Mouse (Mus musculus): ENCODE data around the gene Gm2310. TPM values are rescaled to one million over a fixed set of nuclear protein-coding genes. Genes with fewer than 3 reads are reported as not detected.

The Gm2310 gene
- polyA plus RNA-seq, 1 experiment from 2014 or later = not detected

- Histone ChIP-seq H3K9ac (no peak overlapping the region), H3K4me2 (replicated peaks) (no peak overlapping the region), H3K4me3 (replicated peaks) (no peak overlapping the region), H3K36me3 (no peaks in the 10 kb centered on the region), H3K27ac (peak overlapping the region; percentile 64), H3K9me3 (no peaks in the 10 kb centered on the region), H3K27me3 (replicated peaks) (no peaks in the 10 kb centered on the region), H3K4me1 (replicated peaks) (no peaks in the 10 kb centered on the region)
- peak; percentile 98 for ATAC-seq
- WGBS = 46% methylated on average over 4 of the region's 4 CpGs
Measured at GRCm38 (mm10) chr15:8469006-8469575, 50.7 kb downstream of the Gm2310 start.

Other genes starting within 250 kb of the Gm2310 start
- gene Nipbl, start 75.5 kb downstream of the Gm2310 start, polyA plus RNA-seq (2015; fragmentation: Nextera tagmentation; extraction: Ambion mirVana) = 14.6 and 14.7 TPM in 2 replicates
- gene Slc1a3, start 190.8 kb upstream of the Gm2310 start, polyA plus RNA-seq (2015; fragmentation: Nextera tagmentation; extraction: Ambion mirVana) = 6.5 and 6.8 TPM in 2 replicates